Mouse (Mus musculus) mesoderm, embryonic 11.5 days (tissue): ENCODE results near the gene Fam53b.
"Not testable (repeated sequence)": the region's sequence is repeated elsewhere in the genome, so short reads cannot be mapped to it uniquely, and the experiment has no call there.

Source experiments
- DNase-seq: peaks from one replicate; pipeline ENCODE4 v3.0.0-alpha.2; 2012; ENCODE audit warnings: low read depth, low spot score

The Fam53b gene

GRCm38 (mm10) chr7:132682336-132682735, 131.3 kb downstream of the Fam53b start:
- DNase-seq = no peak

GRCm38 (mm10) chr7:132681831-132682230, 131.9 kb downstream of the Fam53b start:
- DNase-seq = no peak

GRCm38 (mm10) chr7:132681296-132681695, 132.4 kb downstream of the Fam53b start:
- DNase-seq = no peak

- DNase-seq = no peak
Measured at GRCm38 (mm10) chr7:132679549-132679948, 134.1 kb downstream of the Fam53b start.

- DNase-seq = no peak
Measured at GRCm38 (mm10) chr7:132679117-132679516, 134.6 kb downstream of the Fam53b start.

GRCm38 (mm10) chr7:132675922-132676321, 137.8 kb downstream of the Fam53b start:
- no peak for DNase-seq

GRCm38 (mm10) chr7:132673931-132674755, 139.5 kb downstream of the Fam53b start:
- peak; percentile 53 for DNase-seq

- DNase-seq = no peak
Measured at GRCm38 (mm10) chr7:132672481-132672959, 141.2 kb downstream of the Fam53b start.

- DNase-seq = no peak
Measured at GRCm38 (mm10) chr7:132670863-132671165, 142.9 kb downstream of the Fam53b start.

- no peak for DNase-seq
Measured at GRCm38 (mm10) chr7:132669999-132670862, 143.5 kb downstream of the Fam53b start.

- no peak for DNase-seq
Measured at GRCm38 (mm10) chr7:132668604-132669003, 145.1 kb downstream of the Fam53b start.

GRCm38 (mm10) chr7:132666516-132666915, 147.2 kb downstream of the Fam53b start:
- DNase-seq = no peak

GRCm38 (mm10) chr7:132665664-132666382, 147.9 kb downstream of the Fam53b start:
- no peak for DNase-seq

GRCm38 (mm10) chr7:132664815-132665214, 148.9 kb downstream of the Fam53b start:
- no peak for DNase-seq

- DNase-seq = not testable (repeated sequence)
Measured at GRCm38 (mm10) chr7:132662831-132663230, 150.9 kb downstream of the Fam53b start.
